24 mouse cellular contexts compared by ENCODE assay signal in the genomic region with DNA sequence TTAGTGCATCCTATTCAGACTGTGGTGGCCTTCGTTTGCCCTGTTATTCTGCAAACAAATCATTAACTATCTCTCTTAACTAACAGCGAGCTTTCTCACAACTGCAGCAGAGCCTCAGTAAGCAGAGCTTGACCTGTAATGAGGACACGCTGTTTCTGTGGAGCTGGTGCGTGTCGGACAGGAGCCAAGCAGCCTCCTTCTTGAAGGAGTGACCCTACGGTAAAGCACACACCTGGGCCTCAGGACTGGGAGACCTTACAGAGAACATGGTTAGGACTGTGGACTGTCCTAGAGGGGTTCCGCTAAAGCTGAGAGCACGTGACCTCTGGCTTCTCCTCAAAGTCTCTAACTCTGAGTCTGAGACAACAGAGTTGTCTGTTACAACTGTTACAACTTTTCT.
A peak's percentile ranks its signal among the peaks of the same experiment; 100 is the strongest.
DNase-seq lines count a peak whose midpoint lies in the region; ATAC-seq and TF ChIP-seq lines count a peak whose summit lies in the region.
"Had no signal": no experiment of that assay in that cellular context is flagged by ENCODE, and none has a peak within 500 bp of the region (broad histone marks: within the 10 kb centered on the region; RNA-seq: fewer than 3 reads in every experiment).

No protein-coding gene starts in this region.

- H3K27me3 ChIP-seq in liver, adult 2 months (ENCODE audit: control insufficient read depth, insufficient read depth, low read length): no peaks in the 10 kb centered on the region
- H3K27me3 ChIP-seq in kidney, adult 2 months (replicated peaks; ENCODE audit: control insufficient read depth, insufficient read depth, low read length): no peaks in the 10 kb centered on the region
- H3K27me3 ChIP-seq in kidney, embryonic 14.5 days (ENCODE audit: control insufficient read depth, insufficient read depth, low read length): no peaks in the 10 kb centered on the region
- H3K27me3 ChIP-seq: embryonic facial prominence, embryonic 12.5 days; hindbrain, embryonic 13.5 days; limb, embryonic 13.5 days; midbrain, embryonic 12.5 days had no signal

- H3K4me3 ChIP-seq in liver, adult 2 months (ENCODE audit: insufficient read depth, low read depth, low read length): no peak overlapping the region
- H3K4me3 ChIP-seq in kidney, adult 2 months (ENCODE audit: insufficient read depth, low read depth, low read length): no peak overlapping the region
- H3K4me3 ChIP-seq in kidney, embryonic 14.5 days (ENCODE audit: low read length): no peak overlapping the region
- H3K4me3 ChIP-seq: embryonic facial prominence, embryonic 12.5 days; erythroblast, embryonic 14.5 days; hindbrain, embryonic 13.5 days; limb, embryonic 13.5 days; midbrain, embryonic 12.5 days had no signal

- peak overlapping the region; percentile 43 for H3K27ac ChIP-seq in liver, adult 2 months (replicated peaks; ENCODE audit: insufficient read depth, low read depth, low read length)
- peak overlapping the region; percentile 93 for H3K27ac ChIP-seq in kidney, adult 2 months (ENCODE audit: insufficient read depth, low read depth, low read length)
- H3K27ac ChIP-seq in kidney, embryonic 14.5 days (ENCODE audit: low read depth, low read length): peak overlapping the region; percentile 6; the same call in 1 of the 2 replicates
- H3K27ac ChIP-seq: embryonic facial prominence, embryonic 12.5 days; hindbrain, embryonic 13.5 days; limb, embryonic 13.5 days; macrophage; midbrain, embryonic 12.5 days; stomach, postnatal 0 days had no signal

- WGBS in liver, adult 2 months: 24% methylated on average over 8 of the region's 8 CpGs
- 22% methylated on average over 8 of the region's 8 CpGs for WGBS in kidney, adult 2 months
- 59% methylated on average over 8 of the region's 8 CpGs for WGBS in kidney, embryonic 14.5 days

- H3K9me3 ChIP-seq in kidney, embryonic 14.5 days (ENCODE audit: control insufficient read depth, low read length): no peaks in the 10 kb centered on the region
- H3K9me3 ChIP-seq: embryonic facial prominence, embryonic 12.5 days; hindbrain, embryonic 13.5 days; limb, embryonic 13.5 days; midbrain, embryonic 12.5 days had no signal

- peaks cover 27% of the 10 kb centered on the region; the same call in 1 of the 2 replicates for H3K79me2 ChIP-seq in liver, adult 2 months (ENCODE audit: control insufficient read depth, insufficient read depth, low read length)

- intact Hi-C loops in gastrocnemius, postnatal 36 days (cut with DNase I): no loop called here

- H3K9ac ChIP-seq in liver, adult 2 months (ENCODE audit: low read depth, low read length): 0 out of 2 replicates have a peak overlapping the region, but pooled peaks have one; percentile 13
- no peak overlapping the region for H3K9ac ChIP-seq in kidney, embryonic 14.5 days (ENCODE audit: low read depth, low read length)
- H3K9ac ChIP-seq: embryonic facial prominence, embryonic 12.5 days; hindbrain, embryonic 13.5 days; limb, embryonic 13.5 days; lung, embryonic 14.5 days; midbrain, embryonic 12.5 days had no signal

- H3K4me1 ChIP-seq in liver, adult 2 months (ENCODE audit: control insufficient read depth, insufficient read depth, low read length): peaks cover 32% of the 10 kb centered on the region
- peaks cover 32% of the 10 kb centered on the region for H3K4me1 ChIP-seq in kidney, adult 2 months (ENCODE audit: control insufficient read depth, insufficient read depth, low read length)
- peaks cover 28% of the 10 kb centered on the region for H3K4me1 ChIP-seq in kidney, embryonic 14.5 days (ENCODE audit: control insufficient read depth, insufficient read depth, low read length)
- H3K4me1 ChIP-seq: midbrain, embryonic 12.5 days had no signal

- no peak for TF ChIP-seq CTCF in liver, adult 2 months (IDR thresholded peaks at IDR 0.05; ENCODE audit: low read depth, low read length)
- TF ChIP-seq CTCF in kidney, adult 2 months (conservative IDR thresholded peaks at IDR 0.05; ENCODE audit: insufficient read depth, insufficient read length, low read depth, low read length): no peak

- no peak overlapping the region; the same call in 1 of the 2 replicates for H3K4me2 ChIP-seq in kidney, embryonic 14.5 days (replicated peaks; ENCODE audit: low read depth, low read length)
- H3K4me2 ChIP-seq: embryonic facial prominence, embryonic 12.5 days; heart, embryonic 11.5 days; hindbrain, embryonic 13.5 days; limb, embryonic 13.5 days; lung, embryonic 14.5 days; midbrain, embryonic 12.5 days had no signal

- H3K36me3 ChIP-seq in liver, adult 2 months (ENCODE audit: control insufficient read depth, insufficient read depth, low read length): no peaks in the 10 kb centered on the region
- no peaks in the 10 kb centered on the region for H3K36me3 ChIP-seq in kidney, adult 2 months (ENCODE audit: control insufficient read depth, insufficient read depth, low read length)
- H3K36me3 ChIP-seq in kidney, embryonic 14.5 days (ENCODE audit: control insufficient read depth, insufficient read depth, low read length): no peaks in the 10 kb centered on the region
- H3K36me3 ChIP-seq: embryonic facial prominence, embryonic 12.5 days; hindbrain, embryonic 13.5 days; limb, embryonic 13.5 days; midbrain, embryonic 12.5 days had no signal

- ATAC-seq in kidney, embryonic 14.5 days (ENCODE audit: low FRiP score, low TSS enrichment): peak; percentile 82; the same call in 1 of the 2 replicates
- ATAC-seq: forebrain, embryonic 14.5 days had no signal

- no peak for TF ChIP-seq POLR2A in liver, adult 2 months (IDR thresholded peaks at IDR 0.05; ENCODE audit: extremely low read depth, insufficient read depth, low read length)
- no peak for TF ChIP-seq POLR2A in kidney, adult 2 months (IDR thresholded peaks at IDR 0.05; ENCODE audit: low read depth, low read length)

- DNase-seq in liver, adult 2 months (ENCODE audit: extremely low read depth, low read depth, low spot score): peak; percentile 69
- no peak for DNase-seq in liver
- peak; percentile 95 for DNase-seq in kidney, adult 2 months
- DNase-seq in kidney, postnatal 36 days: peak; percentile 88 to 94
- DNase-seq in layer of hippocampus, adult 11-12 months (ENCODE audit: low spot score): no peak
- no peak for DNase-seq in spleen, postnatal 14 days (ENCODE audit: low spot score in 2 of 2)
- DNase-seq in gastrocnemius, postnatal 36 days: no peak
- DNase-seq: adrenal gland, adult 8-10 months; cerebellum, adult 9-11 months; gastrocnemius, postnatal 25 days; heart, postnatal 14 days; lung, embryonic 14.5 days; retina, postnatal 1 day; thymus, postnatal 25 days had no signal

Comparison
In these comparisons a context has a peak if more than half of its experiments do, and no peak if none do; other contexts are left out.
1. DNase-seq: peak in liver, adult 2 months (single experiment), kidney, adult 2 months (single experiment) and kidney, postnatal 36 days (2 of 2); none in liver (single experiment), layer of hippocampus, adult 11-12 months (single experiment), spleen, postnatal 14 days (0 of 2) and gastrocnemius, postnatal 36 days (0 of 2).
2. H3K27ac ChIP-seq: peak in every context shown above with its lines; median percentile 93 in kidney, adult 2 months; 43 in liver, adult 2 months; 6 in kidney, embryonic 14.5 days.